Mouse (Mus musculus): ENCODE measurements around the gene Hist1h2af. TPM values are rescaled to one million over a fixed set of nuclear protein-coding genes. Genes with fewer than 3 reads are reported as not detected.

Gene Hist1h2af
- total and polyA plus RNA-seq, 3 experiments, result 530 to 1,681 (median 1,417) TPM

DNA sequence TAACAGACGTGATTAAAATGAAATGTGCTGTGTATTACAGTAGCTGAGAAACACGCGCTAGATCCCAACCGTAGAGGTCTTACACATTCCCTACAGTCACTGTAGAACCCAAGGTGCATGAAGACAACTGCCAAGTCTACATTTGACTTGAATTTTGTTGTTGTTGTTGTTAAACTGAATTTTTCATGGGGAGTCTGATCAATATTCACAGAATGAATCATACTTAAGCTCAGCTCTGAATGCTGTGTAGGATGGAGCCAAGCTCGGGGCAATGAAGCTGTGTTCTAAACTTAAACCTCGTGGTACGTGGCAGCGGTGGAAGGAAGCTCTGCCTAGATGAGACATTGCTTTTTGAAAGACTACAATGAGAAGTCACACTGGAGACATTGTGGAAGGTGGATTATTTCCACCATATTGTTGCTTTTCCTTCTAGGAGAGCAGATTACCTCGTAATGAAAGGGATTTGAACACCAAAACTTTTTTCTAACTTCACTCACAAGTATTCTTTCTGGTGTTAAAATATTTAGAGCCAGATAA lies 31.6 kb upstream of the Hist1h2af start:
- Histone ChIP-seq H3K4me1 (ENCODE audit: insufficient read depth, low read depth, low read length) (peaks cover 56% of the 10 kb centered on the region), H3K4me3 (ENCODE audit: low read depth, low read length) (no peak overlapping the region), H3K27me3 (ENCODE audit: insufficient read depth, low read length) (peaks cover 2% of the 10 kb centered on the region; the same call in 1 of the 2 replicates), H3K36me3 (replicated peaks) (no peaks in the 10 kb centered on the region), H3K9me3 (replicated peaks) (no peaks in the 10 kb centered on the region)
- no peak for ATAC-seq (ENCODE audit: extremely low read depth, insufficient number of reproducible peaks, low FRiP score, poor library complexity, severe bottlenecking)
- TF ChIP-seq GATA2 (IDR thresholded peaks at IDR 0.05; ENCODE audit: borderline replicate concordance, low read depth, low read length) (no peak), TAL1 (conservative IDR thresholded peaks at IDR 0.05; ENCODE audit: low read depth, low read length) (no peak), POLR2AphosphoS5 (IDR thresholded peaks at IDR 0.05; ENCODE audit: insufficient replicate concordance, low read depth, low read length) (no peak), CTCF (IDR thresholded peaks at IDR 0.05; ENCODE audit: low read depth, low read length) (no peak), GATA1 (IDR thresholded peaks at IDR 0.05; ENCODE audit: borderline replicate concordance, low read length) (no peak)
- DNase-seq (ENCODE audit: low spot score), result no peak

DNA sequence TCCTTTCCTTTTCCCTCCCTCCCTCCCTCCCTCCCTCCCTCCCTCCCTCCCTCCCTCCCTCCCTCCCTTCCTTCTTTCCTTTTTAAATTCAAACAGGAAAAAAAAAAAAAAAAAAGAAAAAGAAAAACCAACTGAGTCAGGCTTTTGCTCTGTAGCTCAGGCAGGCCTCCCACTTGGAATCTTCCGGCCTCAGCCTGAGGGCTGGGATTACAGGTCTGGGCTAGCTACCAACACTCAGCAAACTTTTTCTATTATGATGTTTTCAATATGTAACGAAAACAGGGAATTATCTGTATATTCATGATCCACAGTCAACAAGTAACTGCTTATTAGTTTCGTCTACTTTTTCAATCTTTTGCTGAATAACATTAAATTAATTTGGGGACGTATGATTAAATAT lies 30.8 kb upstream of the Hist1h2af start:
- no peak for ATAC-seq (ENCODE audit: extremely low read depth, insufficient number of reproducible peaks, low FRiP score, poor library complexity, severe bottlenecking)
- Histone ChIP-seq H3K36me3 (replicated peaks) (no peaks in the 10 kb centered on the region), H3K4me3 (ENCODE audit: low read depth, low read length) (no peak overlapping the region), H3K9me3 (replicated peaks) (no peaks in the 10 kb centered on the region), H3K4me1 (ENCODE audit: insufficient read depth, low read depth, low read length) (peaks cover 58% of the 10 kb centered on the region), H3K27me3 (ENCODE audit: insufficient read depth, low read length) (no peaks in the 10 kb centered on the region)
- TF ChIP-seq CTCF (IDR thresholded peaks at IDR 0.05; ENCODE audit: low read depth, low read length) (no peak), GATA1 (IDR thresholded peaks at IDR 0.05; ENCODE audit: borderline replicate concordance, low read length) (no peak), TAL1 (conservative IDR thresholded peaks at IDR 0.05; ENCODE audit: low read depth, low read length) (no peak), POLR2AphosphoS5 (IDR thresholded peaks at IDR 0.05; ENCODE audit: insufficient replicate concordance, low read depth, low read length) (no peak), GATA2 (IDR thresholded peaks at IDR 0.05; ENCODE audit: borderline replicate concordance, low read depth, low read length) (no peak)
- DNase-seq (ENCODE audit: low spot score), result no peak

DNA sequence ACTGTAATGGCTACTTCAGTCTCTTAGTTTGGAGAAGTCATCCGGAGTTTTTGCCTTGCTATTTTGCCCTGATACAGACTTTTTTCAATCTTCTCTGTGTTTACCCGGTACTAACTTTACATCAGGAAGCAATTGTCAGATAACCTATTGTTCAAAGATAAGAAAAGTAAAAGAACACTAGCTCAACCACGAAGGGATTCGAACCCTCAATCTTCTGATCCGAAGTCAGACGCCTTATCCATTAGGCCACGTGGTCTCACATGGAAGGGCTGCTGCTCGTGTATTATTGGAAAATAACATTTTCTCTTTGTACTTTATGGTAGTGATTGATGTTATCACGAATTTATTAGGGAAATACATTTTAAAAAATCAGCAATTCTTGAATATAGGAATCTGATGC lies 29.9 kb upstream of the Hist1h2af start:
- Histone ChIP-seq H3K36me3 (replicated peaks) (no peaks in the 10 kb centered on the region), H3K4me1 (ENCODE audit: insufficient read depth, low read depth, low read length) (peaks cover 56% of the 10 kb centered on the region), H3K9me3 (replicated peaks) (no peaks in the 10 kb centered on the region), H3K4me3 (ENCODE audit: low read depth, low read length) (no peak overlapping the region; the same call in 1 of the 2 replicates), H3K27me3 (ENCODE audit: insufficient read depth, low read length) (no peaks in the 10 kb centered on the region)
- TF ChIP-seq GATA1 (IDR thresholded peaks at IDR 0.05; ENCODE audit: borderline replicate concordance, low read length) (no peak), CTCF (IDR thresholded peaks at IDR 0.05; ENCODE audit: low read depth, low read length) (no peak), TAL1 (conservative IDR thresholded peaks at IDR 0.05; ENCODE audit: low read depth, low read length) (no peak), GATA2 (IDR thresholded peaks at IDR 0.05; ENCODE audit: borderline replicate concordance, low read depth, low read length) (no peak)
- ATAC-seq (ENCODE audit: extremely low read depth, insufficient number of reproducible peaks, low FRiP score, poor library complexity, severe bottlenecking) (no peak), DNase-seq (ENCODE audit: low spot score) (no peak)

DNA sequence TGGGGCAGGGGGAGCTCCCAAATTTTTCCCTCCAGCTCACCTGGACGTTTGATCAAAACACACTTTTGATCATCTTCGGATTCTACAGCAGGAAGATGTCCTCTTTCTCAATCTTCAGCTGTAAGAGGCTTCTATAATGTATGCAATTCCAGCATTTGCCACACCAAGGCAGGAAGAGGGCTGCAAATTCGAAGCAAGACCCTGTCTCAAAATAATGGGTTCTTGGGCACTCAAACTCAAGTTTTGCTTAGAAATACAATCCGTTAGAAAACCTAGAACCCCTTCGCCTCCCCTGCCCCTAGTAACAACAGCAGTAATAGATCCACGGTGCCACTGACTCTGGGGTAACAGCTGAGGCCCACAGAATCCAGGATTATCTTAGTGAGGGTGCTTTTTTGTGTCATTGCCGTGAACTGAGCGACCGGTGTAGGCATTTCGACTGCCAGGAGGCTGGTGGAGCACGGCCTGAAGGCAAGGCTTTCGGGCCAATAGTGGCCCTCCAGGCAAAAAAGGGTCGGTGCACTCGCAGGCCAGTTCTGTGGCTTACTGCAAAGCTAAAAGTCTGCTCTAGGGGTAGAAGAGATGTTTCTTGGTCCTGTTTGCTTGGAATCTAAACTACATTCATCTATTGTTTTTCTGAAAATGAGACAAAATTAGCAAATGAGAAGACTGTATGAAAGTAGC lies 27.9 kb upstream of the Hist1h2af start:
- H3K27me3 ChIP-seq (ENCODE audit: insufficient read depth, low read length), result no peaks in the 10 kb centered on the region
- H3K4me3 ChIP-seq (ENCODE audit: low read depth, low read length), result peak overlapping the region; percentile 70
- peaks cover 57% of the 10 kb centered on the region for H3K4me1 ChIP-seq (ENCODE audit: insufficient read depth, low read depth, low read length)
- TF ChIP-seq TAL1 (conservative IDR thresholded peaks at IDR 0.05; ENCODE audit: low read depth, low read length), result no peak
- ATAC-seq (ENCODE audit: extremely low read depth, insufficient number of reproducible peaks, low FRiP score, poor library complexity, severe bottlenecking) (no peak), DNase-seq (ENCODE audit: low spot score) (no peak)
- no peaks in the 10 kb centered on the region for H3K36me3 ChIP-seq (replicated peaks)
- H3K9me3 ChIP-seq (replicated peaks), result no peaks in the 10 kb centered on the region

DNA sequence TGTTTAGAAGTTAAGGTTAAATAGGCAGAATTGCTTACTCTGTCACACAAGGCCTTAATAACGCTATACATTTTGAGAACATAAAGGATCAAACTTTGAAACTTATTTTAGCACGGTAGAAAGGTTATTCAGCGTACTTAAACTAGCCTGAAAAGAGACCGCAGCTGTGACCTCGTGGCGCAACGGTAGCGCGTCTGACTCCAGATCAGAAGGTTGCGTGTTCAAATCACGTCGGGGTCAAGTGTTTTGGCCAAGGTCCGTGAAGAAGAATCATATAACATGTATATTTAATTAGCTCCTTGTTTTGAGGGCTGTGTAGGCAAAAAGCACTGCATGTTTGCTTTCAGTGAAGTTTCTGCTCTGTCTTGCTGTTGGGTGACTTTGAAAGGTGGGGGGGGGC lies 27.4 kb upstream of the Hist1h2af start:
- H3K4me1 ChIP-seq (ENCODE audit: insufficient read depth, low read depth, low read length), result peaks cover 59% of the 10 kb centered on the region
- no peaks in the 10 kb centered on the region for H3K36me3 ChIP-seq (replicated peaks)
- no peaks in the 10 kb centered on the region for H3K9me3 ChIP-seq (replicated peaks)
- ATAC-seq (ENCODE audit: extremely low read depth, insufficient number of reproducible peaks, low FRiP score, poor library complexity, severe bottlenecking) (peak; percentile 15; the same call in 1 of the 2 replicates), DNase-seq (ENCODE audit: low spot score) (no peak)
- peak overlapping the region; percentile 70; the same call in 1 of the 2 replicates for H3K4me3 ChIP-seq (ENCODE audit: low read depth, low read length)
- TF ChIP-seq POLR2AphosphoS5 (IDR thresholded peaks at IDR 0.05; ENCODE audit: insufficient replicate concordance, low read depth, low read length), result no peak
- no peak for TF ChIP-seq TAL1 (conservative IDR thresholded peaks at IDR 0.05; ENCODE audit: low read depth, low read length)
- no peak for TF ChIP-seq GATA2 (IDR thresholded peaks at IDR 0.05; ENCODE audit: borderline replicate concordance, low read depth, low read length)
- TF ChIP-seq GATA1 (IDR thresholded peaks at IDR 0.05; ENCODE audit: borderline replicate concordance, low read length), result no peak
- TF ChIP-seq CTCF (IDR thresholded peaks at IDR 0.05; ENCODE audit: low read depth, low read length), result no peak
- no peaks in the 10 kb centered on the region for H3K27me3 ChIP-seq (ENCODE audit: insufficient read depth, low read length)

DNA sequence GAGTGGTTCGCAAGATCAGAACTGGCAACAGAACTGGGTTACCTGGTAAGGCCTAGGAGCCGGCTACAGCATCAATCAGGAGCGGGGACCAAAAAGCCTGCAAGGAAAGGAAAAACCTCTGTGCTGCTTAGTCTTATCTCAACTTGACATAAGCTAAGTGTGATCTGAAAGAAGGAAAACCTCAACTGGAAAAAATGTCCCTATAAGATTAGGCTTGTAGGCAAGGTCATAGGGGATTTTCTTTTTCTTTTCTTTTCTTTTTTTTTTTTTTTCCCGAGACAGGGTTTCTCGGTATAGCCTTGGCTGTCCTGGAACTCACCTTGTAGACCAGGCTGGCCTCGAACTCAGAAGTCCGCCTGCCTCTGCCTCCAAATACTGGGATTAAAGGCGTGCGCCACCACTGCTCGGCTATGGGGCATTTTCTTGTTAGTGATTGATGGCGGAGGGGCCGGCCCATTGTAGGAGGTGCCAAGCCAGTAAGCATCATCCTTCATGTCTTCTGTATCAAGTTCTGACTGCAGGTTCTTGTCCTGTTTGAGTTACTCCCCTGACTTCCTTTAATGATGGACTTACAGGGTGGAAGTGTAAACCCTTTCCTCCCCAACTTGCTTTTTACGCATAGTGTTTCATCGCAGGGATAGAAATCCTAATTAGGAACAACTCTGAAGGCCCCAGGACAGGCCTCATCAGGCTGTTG lies 26.7 kb upstream of the Hist1h2af start:
- no peaks in the 10 kb centered on the region for H3K27me3 ChIP-seq (ENCODE audit: insufficient read depth, low read length)
- DNase-seq (ENCODE audit: low spot score) (no peak), ATAC-seq (ENCODE audit: extremely low read depth, insufficient number of reproducible peaks, low FRiP score, poor library complexity, severe bottlenecking) (no peak)
- peak overlapping the region; percentile 70; the same call in 1 of the 2 replicates for H3K4me3 ChIP-seq (ENCODE audit: low read depth, low read length)
- no peaks in the 10 kb centered on the region for H3K36me3 ChIP-seq (replicated peaks)
- H3K4me1 ChIP-seq (ENCODE audit: insufficient read depth, low read depth, low read length), result peaks cover 61% of the 10 kb centered on the region
- TF ChIP-seq GATA2 (IDR thresholded peaks at IDR 0.05; ENCODE audit: borderline replicate concordance, low read depth, low read length) (no peak), POLR2AphosphoS5 (IDR thresholded peaks at IDR 0.05; ENCODE audit: insufficient replicate concordance, low read depth, low read length) (no peak), GATA1 (IDR thresholded peaks at IDR 0.05; ENCODE audit: borderline replicate concordance, low read length) (no peak), CTCF (IDR thresholded peaks at IDR 0.05; ENCODE audit: low read depth, low read length) (no peak), TAL1 (conservative IDR thresholded peaks at IDR 0.05; ENCODE audit: low read depth, low read length) (no peak)
- H3K9me3 ChIP-seq (replicated peaks), result no peaks in the 10 kb centered on the region

Measured in G1E (cell line).